Mouse (Mus musculus) liver, postnatal 0 days (tissue): ENCODE data around the gene Itga1. TPM values are rescaled to one million over a fixed set of nuclear protein-coding genes. Genes with fewer than 3 reads are reported as not detected.

Experiments used
- ATAC-seq: fragments of 200-750 bp; cut with Nextera tagmentation; 2 replicates; pipeline ENCODE4 v1.8.0; 2017; ENCODE audit warnings: mild to moderate bottlenecking, moderate library complexity
- DNase-seq: peaks from one replicate; pipeline ENCODE4 v3.0.0-alpha.2; 2016
- H3K27ac ChIP-seq: fragments of 300-500 bp; sonication (generic); 2 replicates; pipeline ENCODE4 v1.5.1; 2014; ENCODE audit warnings: antibody characterized with exemption, moderate library complexity, mild to moderate bottlenecking, low read depth
- H3K27me3 ChIP-seq: fragments of 300-500 bp; sonication (generic); 2 replicates; pipeline ENCODE4 v1.6.1; 2014; ENCODE audit warnings: low read length, control low read depth, mixed read lengths; ENCODE audit not compliant: insufficient read depth
- H3K36me3 ChIP-seq: fragments of 300-500 bp; sonication (generic); replicated peaks from 2 replicates; pipeline ENCODE4 v1.6.1; 2014; ENCODE audit warnings: mild to moderate bottlenecking, control low read depth, low read length, moderate library complexity, mixed read lengths; ENCODE audit not compliant: insufficient read depth
- H3K4me1 ChIP-seq: fragments of 300-500 bp; sonication (generic); 2 replicates; pipeline ENCODE4 v1.6.1; 2014; ENCODE audit warnings: antibody characterized with exemption, mild to moderate bottlenecking, control low read depth; ENCODE audit not compliant: insufficient read depth
- H3K4me2 ChIP-seq: fragments of 300-500 bp; sonication (generic); 2 replicates; pipeline ENCODE4 v1.6.1; 2014; ENCODE audit warnings: low read depth, mild to moderate bottlenecking, low read length, moderate library complexity, mixed read lengths
- H3K4me3 ChIP-seq: fragments of 300-500 bp; sonication (generic); 2 replicates; pipeline ENCODE4 v1.5.1; 2014; ENCODE audit warnings: low read depth, low read length
- H3K9ac ChIP-seq: fragments of 300-500 bp; sonication (generic); replicated peaks from 2 replicates; pipeline ENCODE4 v1.6.1; 2014; ENCODE audit warnings: mild to moderate bottlenecking, moderate library complexity
- H3K9me3 ChIP-seq: fragments of 300-500 bp; sonication (generic); 2 replicates; pipeline ENCODE4 v1.6.1; 2016; ENCODE audit warnings: mild to moderate bottlenecking, control low read depth, low read length, mixed read lengths
- CTCF ChIP-seq: sonication (generic); IDR thresholded peaks from 2 replicates; pipeline ENCODE4 v1.5.1; 2016; ENCODE audit warnings: antibody characterized with exemption, low read depth
- EP300 ChIP-seq: IDR thresholded peaks from 2 replicates; pipeline ENCODE4 v1.6.1; 2016; ENCODE audit warnings: antibody characterized with exemption, low read depth, mild to moderate bottlenecking
- WGBS: fragments of 180-500 bp; shearing (Covaris S2); extraction: QIAGEN DNeasy Blood & Tissue Kit; methylation state at CpG from one replicate; pipeline ENCODE4 v1.1.7; 2014; ENCODE audit not compliant: insufficient replicate concordance; 5-methylcytosine and 5-hydroxymethylcytosine counted together
- polyA plus RNA-seq: library from polyadenylated mRNA; unstranded; fragments of >200 nt; fragmentation: Nextera tagmentation; extraction: Ambion mirVana; gene quantifications from 2 replicates; pipeline ENCODE4 v1.2.1, GENCODE M21; 2015

The Itga1 gene
- polyA plus RNA-seq, 1 experiment from 2014 or later: 5.9 TPM

- Histone ChIP-seq H3K9ac (no peak overlapping the region), H3K27me3 (no peaks in the 10 kb centered on the region), H3K9me3 (no peaks in the 10 kb centered on the region), H3K27ac (no peak overlapping the region), H3K4me2 (no peak overlapping the region), H3K4me3 (no peak overlapping the region), H3K36me3 (peaks cover 9% of the 10 kb centered on the region), H3K4me1 (no peaks in the 10 kb centered on the region)
- no peak for ATAC-seq
- WGBS: 87% methylated on average over 7 of the region's 7 CpGs
- no peak for TF ChIP-seq CTCF
- no peak for TF ChIP-seq EP300
- no peak for DNase-seq
Measured at GRCm38 (mm10) chr13:114983116-114983515, 118.6 kb downstream of the Itga1 start.

- WGBS: 45% methylated on average over 10 of the region's 10 CpGs
- ATAC-seq: no peak
Measured at GRCm38 (mm10) chr13:114980831-114981419, 120.8 kb downstream of the Itga1 start.

GRCm38 (mm10) chr13:114974484-114975042 lies 127.2 kb downstream of the Itga1 start:
- no peak overlapping the region for H3K4me2 ChIP-seq
- WGBS: 62% methylated on average over 6 of the region's 6 CpGs
- ATAC-seq (no peak), DNase-seq (no peak)
- no peak overlapping the region for H3K9ac ChIP-seq
- TF ChIP-seq EP300 (no peak), CTCF (no peak)
- H3K36me3 ChIP-seq: peaks cover 3% of the 10 kb centered on the region; the same call in 1 of the 2 replicates
- H3K27ac ChIP-seq: no peak overlapping the region
- H3K4me1 ChIP-seq: no peaks in the 10 kb centered on the region
- H3K27me3 ChIP-seq: no peaks in the 10 kb centered on the region
- no peaks in the 10 kb centered on the region for H3K9me3 ChIP-seq
- H3K4me3 ChIP-seq: no peak overlapping the region

More at GRCm38 (mm10) chr13:114980831-114981419, 120.8 kb downstream of the Itga1 start:
- Histone ChIP-seq H3K4me3 (no peak overlapping the region), H3K9ac (no peak overlapping the region), H3K36me3 (peaks cover 9% of the 10 kb centered on the region), H3K27ac (no peak overlapping the region), H3K4me2 (no peak overlapping the region), H3K4me1 (no peaks in the 10 kb centered on the region), H3K27me3 (no peaks in the 10 kb centered on the region), H3K9me3 (no peaks in the 10 kb centered on the region)
- TF ChIP-seq EP300: no peak
- TF ChIP-seq CTCF: peak; percentile 56
- no peak for DNase-seq

GRCm38 (mm10) chr13:114971905-114972304 lies 129.9 kb downstream of the Itga1 start:
- TF ChIP-seq EP300 (no peak), CTCF (no peak)
- no peak for ATAC-seq

GRCm38 (mm10) chr13:114964233-114964632 lies 137.5 kb downstream of the Itga1 start:
- H3K4me3 ChIP-seq: no peak overlapping the region
- peak; percentile 77 for DNase-seq
- H3K9me3 ChIP-seq: no peaks in the 10 kb centered on the region
- H3K27ac ChIP-seq: no peak overlapping the region
- ATAC-seq: peak; percentile 80
- no peak overlapping the region for H3K9ac ChIP-seq
- no peaks in the 10 kb centered on the region for H3K4me1 ChIP-seq
- H3K27me3 ChIP-seq: no peaks in the 10 kb centered on the region
- H3K4me2 ChIP-seq: no peak overlapping the region
- WGBS: 37% methylated on average over 2 of the region's 2 CpGs
- H3K36me3 ChIP-seq: peaks cover 8% of the 10 kb centered on the region
- peak; percentile 93 for TF ChIP-seq CTCF
- no peak for TF ChIP-seq EP300

More at GRCm38 (mm10) chr13:114971905-114972304, 129.9 kb downstream of the Itga1 start:
- DNase-seq: no peak
- Histone ChIP-seq H3K9me3 (no peaks in the 10 kb centered on the region), H3K36me3 (peaks cover 5% of the 10 kb centered on the region), H3K4me2 (no peak overlapping the region), H3K4me3 (no peak overlapping the region), H3K27me3 (no peaks in the 10 kb centered on the region), H3K9ac (no peak overlapping the region), H3K4me1 (no peaks in the 10 kb centered on the region), H3K27ac (no peak overlapping the region)
- WGBS: 82% methylated on average over 3 of the region's 3 CpGs

- no peak overlapping the region for H3K9ac ChIP-seq
- ATAC-seq: no peak
- no peaks in the 10 kb centered on the region for H3K4me1 ChIP-seq
- DNase-seq: no peak
- no peaks in the 10 kb centered on the region for H3K27me3 ChIP-seq
- H3K27ac ChIP-seq: no peak overlapping the region
- H3K4me3 ChIP-seq: no peak overlapping the region
- TF ChIP-seq CTCF (no peak), EP300 (no peak)
- no peaks in the 10 kb centered on the region for H3K9me3 ChIP-seq
- H3K4me2 ChIP-seq: no peak overlapping the region
- peaks cover 2% of the 10 kb centered on the region for H3K36me3 ChIP-seq
Measured at GRCm38 (mm10) chr13:114954516-114954915, 147.2 kb downstream of the Itga1 start.
